Mouse (Mus musculus) hindbrain, postnatal 0 days (tissue): ENCODE measurements around the gene Ankrd13a. TPM values are rescaled to one million over a fixed set of nuclear protein-coding genes. Genes with fewer than 3 reads are reported as not detected.
"Not testable (repeated sequence)": the region's sequence is repeated elsewhere in the genome, so short reads cannot be mapped to it uniquely, and the experiment has no call there.

ENCODE experiments used
- ATAC-seq: fragments of 200-750 bp; cut with Nextera tagmentation; 2 replicates; pipeline ENCODE4 v1.8.0; 2017; ENCODE audit warnings: mild to moderate bottlenecking, moderate TSS enrichment, moderate library complexity
- DNase-seq: peaks from one replicate; pipeline ENCODE4 v3.0.0-alpha.2; 2015; ENCODE audit warnings: low spot score
- H3K27ac ChIP-seq: fragments of 300-500 bp; sonication (generic); 2 replicates; pipeline ENCODE4 v1.5.1; 2014; ENCODE audit warnings: mild to moderate bottlenecking
- H3K27me3 ChIP-seq: fragments of 300-500 bp; sonication (generic); 2 replicates; pipeline ENCODE4 v1.6.1; 2014; ENCODE audit warnings: low read length, mixed read lengths; ENCODE audit not compliant: insufficient read depth
- H3K36me3 ChIP-seq: fragments of 300-500 bp; sonication (generic); 2 replicates; pipeline ENCODE4 v1.6.1; 2014; ENCODE audit warnings: low read length, mixed read lengths; ENCODE audit not compliant: insufficient read depth
- H3K4me1 ChIP-seq: fragments of 300-500 bp; sonication (generic); 2 replicates; pipeline ENCODE4 v1.6.1; 2014; ENCODE audit warnings: antibody characterized with exemption, low read length, mixed read lengths; ENCODE audit not compliant: insufficient read depth
- H3K4me2 ChIP-seq: fragments of 300-500 bp; sonication (generic); 2 replicates; pipeline ENCODE4 v1.6.1; 2014; ENCODE audit warnings: low read depth, mild to moderate bottlenecking, low read length, moderate library complexity, mixed read lengths
- H3K4me3 ChIP-seq: fragments of 300-500 bp; sonication (generic); 2 replicates; pipeline ENCODE4 v1.5.1; 2014; ENCODE audit warnings: low read length
- H3K9ac ChIP-seq: fragments of 300-500 bp; sonication (generic); replicated peaks from 2 replicates; pipeline ENCODE4 v1.6.1; 2014; ENCODE audit warnings: mild to moderate bottlenecking, low read length, moderate library complexity, mixed read lengths
- H3K9me3 ChIP-seq: fragments of 300-500 bp; sonication (generic); 2 replicates; pipeline ENCODE4 v1.6.1; 2016; ENCODE audit warnings: low read length, mixed read lengths
- CTCF ChIP-seq: IDR thresholded peaks from 2 replicates; pipeline ENCODE4 v1.5.1; 2016; ENCODE audit warnings: antibody characterized with exemption, control low read depth, low read depth
- WGBS: fragments of 180-500 bp; shearing (Covaris S2); extraction: QIAGEN DNeasy Blood & Tissue Kit; methylation state at CpG from one replicate; pipeline ENCODE4 v1.1.7; 2014; 5-methylcytosine and 5-hydroxymethylcytosine counted together
- microRNA-seq, 2 experiments: library from miRNA; unstranded; fragments of <30 nt; microRNA quantifications; one replicate each; pipeline ENCODE4; 2016
- polyA plus RNA-seq: library from polyadenylated mRNA; unstranded; fragments of >200 nt; fragmentation: Nextera tagmentation; extraction: Ambion mirVana; gene quantifications from 2 replicates; pipeline ENCODE4 v1.2.1, GENCODE M21; 2015
- total RNA-seq: library from RNA; depleted of rRNA; stranded (reverse); fragments of >200 nt; gene quantifications from 2 replicates; pipeline ENCODE4 v1.2.3, GENCODE M21; 2014; rRNA removed

The Ankrd13a gene
- total and polyA plus RNA-seq, 2 experiments from 2014 or later, result 30.7 to 44.7 TPM

GRCm38 (mm10) chr5:114842674-114843073 lies 68.2 kb downstream of the Ankrd13a start:
- no peak for DNase-seq
- no peaks in the 10 kb centered on the region for H3K9me3 ChIP-seq
- no peak overlapping the region for H3K4me3 ChIP-seq
- TF ChIP-seq CTCF, result no peak
- H3K36me3 ChIP-seq, result no peaks in the 10 kb centered on the region
- WGBS, result 54% methylated on average over 5 of the region's 5 CpGs
- H3K27ac ChIP-seq, result no peak overlapping the region
- no peak overlapping the region for H3K9ac ChIP-seq
- H3K4me1 ChIP-seq, result no peaks in the 10 kb centered on the region
- ATAC-seq, result no peak
- no peak overlapping the region for H3K4me2 ChIP-seq
- no peaks in the 10 kb centered on the region for H3K27me3 ChIP-seq

DNA sequence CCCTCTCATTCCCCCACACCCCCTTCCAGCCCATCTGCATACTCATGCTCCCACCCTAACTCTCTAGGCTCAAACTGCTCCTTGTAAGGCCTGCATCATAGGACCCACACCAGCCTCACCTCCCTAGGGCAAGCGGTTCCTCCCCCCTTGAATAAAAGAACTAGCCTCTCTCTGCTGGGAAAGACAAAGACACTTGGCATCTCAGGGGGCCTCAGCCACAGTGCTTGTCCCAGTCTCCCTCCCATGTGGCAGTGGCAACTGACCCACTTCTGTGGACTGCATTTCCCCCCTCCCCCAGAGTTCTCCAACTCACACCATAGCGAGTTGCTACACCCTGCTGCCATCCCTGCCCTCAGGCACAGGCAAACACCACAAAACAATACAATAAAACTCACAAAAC lies 69.9 kb downstream of the Ankrd13a start:
- WGBS, result 51% methylated on average over 2 of the region's 2 CpGs
- ATAC-seq, DNase-seq: not testable (repeated sequence)

DNA sequence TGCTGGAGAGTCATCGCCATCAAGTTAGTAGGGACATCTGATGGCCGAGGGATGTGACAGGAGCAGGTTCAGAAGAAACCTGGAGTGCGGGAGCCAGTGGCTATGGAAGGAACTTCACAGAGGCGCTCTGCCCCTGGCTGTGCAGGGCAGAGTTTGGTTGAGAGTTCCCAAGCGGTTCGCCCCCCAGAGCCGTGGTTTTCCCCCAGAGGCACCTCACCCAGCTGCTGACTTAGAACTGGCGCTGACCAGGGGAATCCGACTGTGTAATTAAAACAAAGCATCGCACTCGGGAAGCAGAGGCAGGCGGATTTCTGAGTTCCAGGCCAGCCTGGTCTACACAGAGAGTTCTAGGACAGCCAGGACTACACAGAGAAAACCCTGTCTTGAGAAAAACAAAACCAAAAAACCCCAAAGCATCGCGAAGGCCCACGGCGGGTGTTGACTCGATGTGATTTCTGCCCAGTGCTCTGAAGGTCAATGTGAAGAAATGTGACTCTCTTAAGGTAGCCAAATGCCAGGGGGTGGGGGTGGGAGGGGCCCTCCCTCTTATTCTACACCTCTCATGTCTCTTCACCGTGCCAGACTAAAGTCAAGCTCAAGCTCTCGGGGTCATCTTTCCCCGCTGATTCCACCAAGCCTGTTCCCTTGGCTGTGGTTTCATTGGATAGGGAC lies 77.2 kb downstream of the Ankrd13a start:
- H3K27me3 ChIP-seq, result no peaks in the 10 kb centered on the region
- DNase-seq (no peak), ATAC-seq (no peak)
- 91% methylated on average over 20 of the region's 20 CpGs for WGBS
- no peaks in the 10 kb centered on the region for H3K9me3 ChIP-seq
- TF ChIP-seq CTCF, result no peak
- no peak overlapping the region for H3K9ac ChIP-seq
- H3K27ac ChIP-seq, result no peak overlapping the region
- no peak overlapping the region for H3K4me3 ChIP-seq
- H3K4me2 ChIP-seq, result no peak overlapping the region
- H3K36me3 ChIP-seq, result no peaks in the 10 kb centered on the region
- no peaks in the 10 kb centered on the region for H3K4me1 ChIP-seq

More for the DNA sequence above, 69.9 kb downstream of the Ankrd13a start:
- not testable (repeated sequence) for H3K9me3 ChIP-seq, H3K36me3 ChIP-seq, H3K4me1 ChIP-seq, H3K4me3 ChIP-seq, H3K27me3 ChIP-seq, H3K4me2 ChIP-seq, H3K9ac ChIP-seq, H3K27ac ChIP-seq

GRCm38 (mm10) chr5:114853364-114853763 lies 78.9 kb downstream of the Ankrd13a start, which contains the start of gene 4930519G04Rik:
Gene 4930519G04Rik, plus strand, starts transcription at chr5:114853664.
- H3K9ac ChIP-seq, ATAC-seq, H3K9me3 ChIP-seq, DNase-seq, H3K4me3 ChIP-seq, H3K36me3 ChIP-seq, H3K27ac ChIP-seq, H3K4me1 ChIP-seq, H3K27me3 ChIP-seq, H3K4me2 ChIP-seq: not testable (repeated sequence)
- WGBS, result 84% methylated on average over 3 of the region's 5 CpGs

Small RNA genes within 50 kb of the gene (microRNA-seq; reads per million reads assigned to microRNA genes)
- gene Mir6240, result 2.3 to 4.3 reads per million in 2 experiments

Other genes with a start within 250 kb of the Ankrd13a start
- 11.7 and 15.1 TPM in 2 replicates for gene Fam222a, start 206.7 kb upstream of the Ankrd13a start, total RNA-seq
- gene Fam222a, start 206.7 kb upstream of the Ankrd13a start, polyA plus RNA-seq, result 2.8 and 2.9 TPM in 2 replicates
- 2.7 TPM in 2 replicates for gene Trpv4, start 116.3 kb upstream of the Ankrd13a start, total RNA-seq
- 3.0 and 3.4 TPM in 2 replicates for gene Trpv4, start 116.3 kb upstream of the Ankrd13a start, polyA plus RNA-seq
- 36.3 and 51.0 TPM in 2 replicates for gene Gltp, start 83.7 kb upstream of the Ankrd13a start, total RNA-seq
- 55.0 and 55.1 TPM in 2 replicates for gene Gltp, start 83.7 kb upstream of the Ankrd13a start, polyA plus RNA-seq
- 9.0 and 12.7 TPM in 2 replicates for gene Tchp, start 66.9 kb upstream of the Ankrd13a start, total RNA-seq
- 14.4 and 15.6 TPM in 2 replicates for gene Tchp, start 66.9 kb upstream of the Ankrd13a start, polyA plus RNA-seq
- 41.2 and 43.5 TPM in 2 replicates for gene Git2, start 840 bp downstream of the Ankrd13a start, total RNA-seq
- 34.4 and 36.4 TPM in 2 replicates for gene Git2, start 840 bp downstream of the Ankrd13a start, polyA plus RNA-seq
- gene 1500011B03Rik, start 48.8 kb downstream of the Ankrd13a start, total RNA-seq, result 250 and 316 TPM in 2 replicates
- gene 1500011B03Rik, start 48.8 kb downstream of the Ankrd13a start, polyA plus RNA-seq, result 354 and 366 TPM in 2 replicates
- not detected in 2 replicates for gene 4930519G04Rik, start 79.0 kb downstream of the Ankrd13a start, total RNA-seq
- not detected in 2 replicates for gene 4930519G04Rik, start 79.0 kb downstream of the Ankrd13a start, polyA plus RNA-seq
- 3.5 and 3.9 TPM in 2 replicates for gene Gm9936, start 84.0 kb downstream of the Ankrd13a start, total RNA-seq
- 2.4 and 2.8 TPM in 2 replicates for gene Gm9936, start 84.0 kb downstream of the Ankrd13a start, polyA plus RNA-seq
- gene Oasl2, start 122.3 kb downstream of the Ankrd13a start, total RNA-seq, result 6.3 and 6.9 TPM in 2 replicates
- gene Oasl2, start 122.3 kb downstream of the Ankrd13a start, polyA plus RNA-seq, result 4.7 and 6.1 TPM in 2 replicates
- 0.63 and 1.0 TPM in 2 replicates for gene Oasl1, start 148.6 kb downstream of the Ankrd13a start, total RNA-seq
- 0.25 and 0.32 TPM in 2 replicates for gene Oasl1, start 148.6 kb downstream of the Ankrd13a start, polyA plus RNA-seq
- gene 2210016L21Rik, start 167.5 kb downstream of the Ankrd13a start, total RNA-seq, result 51.5 and 53.0 TPM in 2 replicates
- gene 2210016L21Rik, start 167.5 kb downstream of the Ankrd13a start, polyA plus RNA-seq, result 178 and 204 TPM in 2 replicates
- not detected in 2 replicates for gene Hnf1a, start 196.4 kb downstream of the Ankrd13a start, total RNA-seq
- gene Hnf1a, start 196.4 kb downstream of the Ankrd13a start, polyA plus RNA-seq, result 0.05 TPM in 2 replicates
- 136 and 147 TPM in 2 replicates for gene Sppl3, start 236.5 kb downstream of the Ankrd13a start, total RNA-seq
- gene Sppl3, start 236.5 kb downstream of the Ankrd13a start, polyA plus RNA-seq, result 30.1 and 31.1 TPM in 2 replicates